Mouse (Mus musculus) induced T-regulatory cell, adult 2 months (primary cell): ENCODE results near the gene Gemin5.
"Not testable (repeated sequence)": the region's sequence is repeated elsewhere in the genome, so short reads cannot be mapped to it uniquely, and the experiment has no call there.

ENCODE experiments used
- DNase-seq: peaks from one replicate; pipeline ENCODE4 v3.0.0-alpha.2; 2012; ENCODE audit warnings: low read depth

Gemin5 gene

GRCm38 (mm10) chr11:58168167-58168915, at the start of gene Gemin5:
Gene Gemin5, minus strand, starts transcription at chr11:58168539.
- peak; percentile 90 for DNase-seq

DNA sequence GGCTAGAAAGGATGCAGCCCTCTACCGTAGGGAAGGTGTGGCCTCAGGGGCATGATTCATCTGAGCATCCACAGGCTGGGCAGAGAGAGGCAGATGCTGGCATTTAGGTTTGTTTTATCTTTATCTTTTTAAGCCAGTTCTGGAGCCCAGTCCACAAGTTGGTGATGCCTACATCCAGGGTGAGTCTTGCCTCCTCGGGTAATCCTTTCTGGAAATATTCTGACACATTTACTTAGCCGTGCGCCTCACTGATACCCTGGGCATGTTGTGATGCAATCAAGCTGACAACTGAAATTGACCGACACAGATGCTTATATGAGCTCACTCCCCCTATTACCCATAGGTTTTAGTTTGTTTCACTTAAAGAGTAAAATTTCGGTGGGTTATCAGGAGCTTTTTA, 48.5 kb upstream of the Gemin5 start:
- DNase-seq, result no peak

DNA sequence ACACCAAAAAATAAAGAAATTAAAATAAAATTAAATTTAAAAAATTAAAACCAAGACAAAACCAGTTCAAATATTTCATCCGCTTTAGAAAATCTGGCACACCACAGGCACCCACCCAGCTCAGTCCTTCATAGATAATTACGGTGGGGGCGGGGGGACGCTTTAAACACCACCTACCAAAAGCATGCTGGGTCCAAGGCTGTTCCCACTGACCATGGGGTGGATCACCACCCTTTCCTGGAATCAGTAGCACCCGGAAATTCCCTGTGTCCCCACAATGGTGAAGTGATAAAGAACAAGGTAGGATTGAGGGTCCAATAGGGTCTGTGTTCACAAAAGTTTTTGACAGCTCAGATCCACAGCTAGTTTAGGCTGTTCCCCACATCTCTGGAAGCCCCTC, 47.5 kb upstream of the Gemin5 start:
- no peak for DNase-seq

DNA sequence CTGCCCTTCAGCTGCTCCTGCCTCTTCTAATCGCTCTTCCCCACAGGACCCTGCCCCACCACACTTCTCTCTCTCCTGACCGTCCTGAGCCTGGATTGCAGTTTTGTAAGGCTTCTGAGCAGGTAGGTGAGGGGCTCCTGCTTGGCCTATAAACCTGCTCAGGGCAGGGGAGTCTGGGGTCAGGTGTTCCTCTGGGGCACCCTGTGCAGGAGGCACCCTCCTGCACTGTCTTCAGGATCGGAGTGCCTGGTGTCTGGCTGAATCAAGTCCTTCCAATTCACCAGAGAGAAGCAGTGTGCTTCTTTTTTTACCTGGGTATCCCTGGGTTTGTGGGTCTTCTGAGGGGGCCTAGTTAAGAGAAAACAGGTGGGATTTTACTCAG, 46.7 kb upstream of the Gemin5 start:
- not testable (repeated sequence) for DNase-seq

- DNase-seq, result peak; percentile 94
Observed at GRCm38 (mm10) chr11:58214391-58215048, 46.2 kb upstream of the Gemin5 start.

GRCm38 (mm10) chr11:58213673-58214342, 45.5 kb upstream of the Gemin5 start:
- DNase-seq, result peak; percentile 55

- DNase-seq, result peak; percentile 80
Observed at GRCm38 (mm10) chr11:58211682-58212067, 43.3 kb upstream of the Gemin5 start.

DNA sequence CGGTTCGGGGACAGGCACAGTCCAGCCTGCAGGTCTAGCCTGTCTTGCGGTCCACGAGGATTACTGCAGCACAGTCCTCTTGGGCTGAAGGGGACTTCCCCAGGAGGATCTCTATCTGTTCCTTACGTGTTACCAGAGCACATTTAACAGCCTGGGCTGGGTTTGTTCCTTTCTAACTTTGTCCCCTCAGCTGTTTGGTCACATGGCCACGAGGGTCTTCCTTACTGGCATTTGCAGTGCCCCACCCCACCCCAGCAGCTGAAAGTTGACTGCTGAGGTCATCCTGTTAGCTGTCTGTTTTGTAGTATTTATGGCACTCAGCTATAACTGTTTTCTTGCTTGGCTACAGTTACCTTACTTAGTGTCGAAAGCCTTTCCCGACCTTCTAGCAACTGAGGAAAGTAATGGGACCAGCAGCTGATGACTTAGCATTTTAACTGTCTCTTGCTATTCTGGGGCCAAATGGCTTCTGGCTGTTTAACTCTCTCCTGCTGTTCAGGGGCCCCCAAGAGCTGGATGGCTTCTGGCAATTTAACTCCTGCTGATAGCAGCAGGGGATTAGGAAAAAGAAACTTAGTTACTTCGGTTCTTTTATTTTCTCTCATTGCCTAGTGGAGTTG, 42.8 kb upstream of the Gemin5 start:
- DNase-seq, result peak; percentile 84

DNA sequence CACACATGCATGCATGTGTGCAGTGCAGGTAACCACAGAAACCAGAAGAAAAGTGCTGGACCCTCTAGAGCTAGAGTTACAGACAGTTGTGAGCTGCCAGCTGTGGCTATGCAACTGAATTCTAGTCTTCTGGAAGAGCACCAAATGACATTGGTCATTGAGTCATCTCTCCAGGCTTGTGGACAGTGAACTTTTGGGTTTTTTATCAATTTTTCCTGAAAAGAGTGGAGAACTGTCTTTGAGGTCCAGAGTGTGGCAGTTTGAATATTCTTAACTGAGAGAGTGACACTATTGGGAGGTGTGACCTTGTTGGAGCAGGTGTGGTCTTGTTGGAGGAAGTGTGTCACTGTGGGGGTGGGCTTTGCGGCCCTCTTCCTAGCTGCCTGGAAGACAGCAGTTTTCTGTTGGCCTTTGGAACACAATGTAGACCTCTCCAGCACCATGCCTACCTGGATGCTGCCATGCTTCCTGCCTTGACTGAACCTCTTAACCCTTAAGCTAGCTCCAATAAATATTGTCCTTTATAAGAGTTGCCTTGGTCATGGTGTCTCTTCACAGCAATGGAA, 42.1 kb upstream of the Gemin5 start:
- DNase-seq, result peak; percentile 63

- peak; percentile 69 for DNase-seq
Observed at GRCm38 (mm10) chr11:58201052-58201451, 32.7 kb upstream of the Gemin5 start.

DNA sequence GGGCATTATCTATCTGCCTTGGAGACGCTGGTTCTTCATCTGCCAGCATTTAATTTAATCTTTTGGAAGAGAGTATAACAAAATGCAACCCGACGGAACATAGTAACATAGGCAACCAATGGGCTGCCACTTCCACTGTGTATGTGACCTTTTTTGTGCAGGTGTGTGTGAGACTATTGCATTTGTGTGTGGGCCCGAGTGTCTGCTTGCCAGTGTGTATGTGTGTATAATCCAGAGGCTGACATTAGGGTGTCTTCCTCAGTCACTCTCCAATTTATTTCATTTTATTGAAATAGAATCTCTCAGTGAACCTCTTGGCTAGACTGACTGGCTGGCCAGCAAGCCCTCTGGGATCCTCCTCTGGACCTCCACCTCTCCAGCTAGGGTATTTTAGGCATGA, 31.9 kb upstream of the Gemin5 start:
- peak; percentile 55 for DNase-seq

DNA sequence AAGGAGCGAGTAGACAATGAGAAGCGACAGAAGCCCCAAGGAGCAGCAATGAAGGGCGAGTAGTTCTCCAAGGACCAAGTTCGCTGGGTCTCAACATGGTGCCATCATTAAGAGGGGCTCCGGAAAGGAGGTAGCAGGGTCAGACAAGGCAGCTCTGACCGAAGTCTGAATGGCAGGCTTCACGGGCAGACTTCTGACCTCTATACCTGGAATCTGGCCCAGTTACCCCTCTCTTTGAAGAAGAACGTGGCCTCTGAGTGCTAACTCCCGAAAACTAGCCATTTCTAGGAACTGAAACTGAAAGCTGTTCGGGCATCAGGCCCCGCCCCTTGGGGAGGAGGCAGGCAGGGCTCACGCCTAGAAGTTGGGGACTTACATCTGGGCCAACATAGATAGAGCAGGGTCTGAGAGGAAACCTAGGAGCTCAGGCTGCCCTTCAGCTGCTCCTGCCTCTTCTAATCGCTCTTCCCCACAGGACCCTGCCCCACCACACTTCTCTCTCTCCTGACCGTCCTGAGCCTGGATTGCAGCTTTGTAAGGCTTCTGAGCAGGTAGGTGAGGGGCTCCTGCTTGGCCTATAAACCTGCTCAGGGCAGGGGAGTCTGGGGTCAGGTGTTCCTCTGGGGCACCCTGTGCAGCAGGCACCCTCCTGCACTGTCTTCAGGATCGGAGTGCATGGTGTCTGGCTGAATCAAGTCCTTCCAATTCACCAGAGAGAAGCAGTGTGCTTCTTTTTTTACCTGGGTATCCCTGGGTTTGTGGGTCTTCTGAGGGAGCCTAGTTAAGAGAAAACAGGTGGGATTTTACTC, 31.1 kb upstream of the Gemin5 start, which contains the start of the genes Igtp and Irgm2:
Igtp (plus strand) TSS at position 328 of the 809 bp plus-strand sequence.
Irgm2 (plus strand) TSS at position 390 of the 809 bp plus-strand sequence.
- peak; percentile 95 for DNase-seq

GRCm38 (mm10) chr11:58198663-58199062, 30.3 kb upstream of the Gemin5 start:
- DNase-seq, result peak; percentile 40

DNA sequence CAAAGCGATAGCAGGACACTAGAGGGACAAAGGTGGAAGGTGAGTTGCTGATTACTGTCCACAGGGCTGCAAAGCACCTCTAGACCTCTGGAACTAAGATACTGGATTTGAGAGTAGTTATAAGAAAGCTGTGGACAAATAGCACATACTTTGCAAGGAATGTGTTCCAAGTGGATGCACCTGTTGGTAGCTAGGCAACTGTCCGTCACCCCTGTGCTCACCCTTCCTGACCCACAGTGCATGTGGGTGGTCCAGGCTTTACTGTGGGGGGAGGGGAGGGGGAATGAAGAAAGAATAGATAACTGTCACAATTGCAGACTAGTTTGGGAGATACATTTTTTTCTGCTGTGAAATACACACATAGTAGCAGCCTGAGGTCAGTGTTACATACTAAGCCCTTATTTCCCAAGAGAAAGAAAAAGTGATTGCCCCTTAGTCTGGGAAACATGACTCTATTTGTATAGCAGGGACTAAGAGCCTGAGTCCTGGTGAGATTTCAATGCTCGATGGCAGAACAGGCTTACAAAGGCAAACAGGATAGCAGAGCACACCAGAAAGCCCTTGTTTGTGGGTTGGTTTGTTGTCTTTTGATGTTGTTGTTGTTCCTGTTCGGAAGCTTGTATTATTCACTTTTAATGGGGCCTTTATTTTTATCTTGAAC, 25.7 kb upstream of the Gemin5 start:
- DNase-seq, result no peak

- peak; percentile 69 for DNase-seq
Observed at GRCm38 (mm10) chr11:58193326-58193725, 25.0 kb upstream of the Gemin5 start.

GRCm38 (mm10) chr11:58189675-58190074, 21.3 kb upstream of the Gemin5 start:
- DNase-seq, result peak; percentile 85

DNA sequence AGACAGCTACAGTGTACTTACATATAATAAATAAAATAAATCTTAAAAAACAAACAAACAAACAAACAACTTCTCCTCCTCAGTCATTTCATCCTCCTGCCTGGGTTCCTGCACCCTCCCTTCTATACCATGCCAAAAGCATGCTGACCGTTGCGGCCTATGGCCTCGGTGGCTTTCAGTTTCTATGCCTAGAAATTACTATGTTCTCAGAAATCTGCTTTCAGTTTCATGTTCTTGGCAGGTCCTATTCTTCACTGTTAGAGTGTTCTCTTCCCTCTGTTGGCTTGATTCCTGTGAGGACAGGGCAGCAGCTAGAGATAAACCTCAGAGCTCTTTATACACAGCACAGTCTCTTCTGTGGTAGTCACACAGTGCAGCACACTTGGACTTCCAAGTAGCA, 15.2 kb upstream of the Gemin5 start:
- DNase-seq, result peak; percentile 90

GRCm38 (mm10) chr11:58180756-58181155, 12.4 kb upstream of the Gemin5 start:
- no peak for DNase-seq

DNA sequence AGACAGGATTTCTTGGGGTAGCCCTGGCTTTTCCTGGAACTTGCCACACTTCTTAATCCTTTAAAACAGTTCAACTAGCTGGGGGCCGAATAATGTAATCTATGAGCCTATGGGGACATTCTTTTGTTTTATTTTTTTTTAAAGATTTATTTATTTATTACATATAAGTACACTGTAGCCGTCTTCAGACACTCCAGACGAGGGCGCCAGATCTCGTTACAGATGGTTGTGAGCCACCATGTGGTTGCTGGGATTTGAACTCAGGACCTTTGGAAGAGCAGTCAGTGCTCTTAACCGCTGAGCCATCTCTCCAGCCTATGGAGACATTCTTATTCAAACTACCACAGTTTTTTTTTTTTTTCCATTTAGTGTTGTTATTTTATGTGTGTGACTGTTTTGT, 11.6 kb upstream of the Gemin5 start:
- DNase-seq, result not testable (repeated sequence)

GRCm38 (mm10) chr11:58179563-58179962, 11.2 kb upstream of the Gemin5 start:
- DNase-seq, result peak; percentile 97
